Mouse (Mus musculus) neural tube, embryonic 15.5 days (tissue): ENCODE measurements around the gene Sh3bgr. TPM values are rescaled to one million over a fixed set of nuclear protein-coding genes. Genes with fewer than 3 reads are reported as not detected.

Experiments used
- ATAC-seq: fragments of 200-750 bp; cut with Nextera tagmentation; 2 replicates; pipeline ENCODE4 v1.8.0; 2017; ENCODE audit warnings: mild to moderate bottlenecking, moderate TSS enrichment, moderate library complexity; ENCODE audit not compliant: low FRiP score
- H3K27ac ChIP-seq: fragments of 300-500 bp; sonication (generic); replicated peaks from 2 replicates; pipeline ENCODE4 v1.5.1; 2015; ENCODE audit warnings: mild to moderate bottlenecking, inconsistent platforms
- H3K27me3 ChIP-seq: fragments of 300-500 bp; sonication (generic); replicated peaks from 2 replicates; pipeline ENCODE4 v1.6.1; 2015; ENCODE audit warnings: inconsistent platforms
- H3K36me3 ChIP-seq: fragments of 300-500 bp; sonication (generic); 2 replicates; pipeline ENCODE4 v1.6.1; 2015; ENCODE audit warnings: inconsistent platforms
- H3K4me1 ChIP-seq: fragments of 300-500 bp; sonication (generic); 2 replicates; pipeline ENCODE4 v1.6.1; 2015; ENCODE audit warnings: inconsistent platforms
- H3K4me2 ChIP-seq: fragments of 300-500 bp; sonication (generic); 2 replicates; pipeline ENCODE4 v1.6.1; 2015; ENCODE audit warnings: inconsistent platforms, mild to moderate bottlenecking, moderate library complexity
- H3K4me3 ChIP-seq: fragments of 300-500 bp; sonication (generic); replicated peaks from 2 replicates; pipeline ENCODE4 v1.5.1; 2015; ENCODE audit warnings: mild to moderate bottlenecking, inconsistent platforms
- H3K9ac ChIP-seq: fragments of 300-500 bp; sonication (generic); replicated peaks from 2 replicates; pipeline ENCODE4 v1.6.1; 2015; ENCODE audit warnings: mild to moderate bottlenecking, inconsistent platforms
- H3K9me3 ChIP-seq: fragments of 300-500 bp; sonication (generic); replicated peaks from 2 replicates; pipeline ENCODE4 v1.6.1; 2016; ENCODE audit warnings: inconsistent platforms
- WGBS: fragments of 180-500 bp; shearing (Covaris S2); methylation state at CpG from one replicate; pipeline ENCODE4 v1.1.7; 2015; ENCODE audit warnings: mixed read lengths; 5-methylcytosine and 5-hydroxymethylcytosine counted together
- polyA plus RNA-seq: library from polyadenylated mRNA; unstranded; fragments of >200 nt; fragmentation: Nextera tagmentation; extraction: Ambion mirVana; gene quantifications from 2 replicates; pipeline ENCODE4 v1.2.1, GENCODE M21; 2015

Gene Sh3bgr
- polyA plus RNA-seq, 1 experiment from 2014 or later: 6.7 TPM

- no peaks in the 10 kb centered on the region for H3K36me3 ChIP-seq
- no peaks in the 10 kb centered on the region for H3K27me3 ChIP-seq
- H3K4me3 ChIP-seq: no peak overlapping the region
- WGBS: 79% methylated on average over 7 of the region's 7 CpGs
- no peaks in the 10 kb centered on the region for H3K4me1 ChIP-seq
- H3K9ac ChIP-seq: no peak overlapping the region
- no peaks in the 10 kb centered on the region for H3K9me3 ChIP-seq
- H3K27ac ChIP-seq: no peak overlapping the region
- H3K4me2 ChIP-seq: no peak overlapping the region
- ATAC-seq: no peak
These were observed 49.4 kb downstream of the Sh3bgr start for GRCm38 (mm10) chr16:96249635-96250034.

GRCm38 (mm10) chr16:96252146-96252545, 51.9 kb downstream of the Sh3bgr start:
- no peak overlapping the region for H3K9ac ChIP-seq

GRCm38 (mm10) chr16:96258429-96258828, 58.2 kb downstream of the Sh3bgr start:
- no peak overlapping the region for H3K4me2 ChIP-seq
- H3K27me3 ChIP-seq: no peaks in the 10 kb centered on the region
- no peaks in the 10 kb centered on the region for H3K9me3 ChIP-seq
- H3K27ac ChIP-seq: no peak overlapping the region
- no peaks in the 10 kb centered on the region for H3K4me1 ChIP-seq
- H3K9ac ChIP-seq: no peak overlapping the region
- 88% methylated on average over 8 of the region's 8 CpGs for WGBS
- H3K36me3 ChIP-seq: no peaks in the 10 kb centered on the region
- ATAC-seq: no peak
- no peak overlapping the region for H3K4me3 ChIP-seq

More at GRCm38 (mm10) chr16:96252146-96252545, 51.9 kb downstream of the Sh3bgr start:
- H3K27ac ChIP-seq: no peak overlapping the region
- H3K4me2 ChIP-seq: no peak overlapping the region
- no peaks in the 10 kb centered on the region for H3K4me1 ChIP-seq
- ATAC-seq: no peak
- H3K27me3 ChIP-seq: no peaks in the 10 kb centered on the region
- H3K4me3 ChIP-seq: no peak overlapping the region
- H3K9me3 ChIP-seq: no peaks in the 10 kb centered on the region
- no peaks in the 10 kb centered on the region for H3K36me3 ChIP-seq
- WGBS: 100% methylated on average over 1 of the region's 1 CpGs

GRCm38 (mm10) chr16:96271736-96272135, 71.5 kb downstream of the Sh3bgr start:
- WGBS: 88% methylated on average over 2 of the region's 2 CpGs
- Histone ChIP-seq H3K9ac (no peak overlapping the region), H3K4me1 (0 out of 2 replicates have a peak, but pooled peaks cover 2% of the 10 kb centered on the region), H3K4me2 (no peak overlapping the region), H3K36me3 (no peaks in the 10 kb centered on the region), H3K27ac (no peak overlapping the region), H3K9me3 (no peaks in the 10 kb centered on the region), H3K27me3 (no peaks in the 10 kb centered on the region), H3K4me3 (no peak overlapping the region)
- no peak for ATAC-seq

- Histone ChIP-seq H3K9ac (no peak overlapping the region), H3K27ac (no peak overlapping the region), H3K27me3 (no peaks in the 10 kb centered on the region), H3K4me1 (0 out of 2 replicates have a peak, but pooled peaks cover 2% of the 10 kb centered on the region), H3K36me3 (no peaks in the 10 kb centered on the region), H3K9me3 (no peaks in the 10 kb centered on the region), H3K4me3 (no peak overlapping the region), H3K4me2 (no peak overlapping the region)
- no peak for ATAC-seq
- WGBS: 58% methylated on average over 14 of the region's 14 CpGs
These were observed 72.8 kb downstream of the Sh3bgr start for GRCm38 (mm10) chr16:96272929-96273619.

GRCm38 (mm10) chr16:96276596-96276995, 76.3 kb downstream of the Sh3bgr start:
- Histone ChIP-seq H3K9ac (no peak overlapping the region), H3K27ac (no peak overlapping the region), H3K4me3 (no peak overlapping the region), H3K36me3 (no peaks in the 10 kb centered on the region), H3K9me3 (no peaks in the 10 kb centered on the region), H3K27me3 (no peaks in the 10 kb centered on the region), H3K4me2 (no peak overlapping the region), H3K4me1 (peaks cover 33% of the 10 kb centered on the region)
- WGBS: 80% methylated on average over 3 of the region's 3 CpGs
- ATAC-seq: no peak

Other genes with a start within 250 kb of the Sh3bgr start
- 72.0 and 74.6 TPM in 2 replicates for gene Psmg1, start 209.5 kb upstream of the Sh3bgr start, polyA plus RNA-seq
- 199 and 230 TPM in 2 replicates for gene Brwd1, start 117.9 kb upstream of the Sh3bgr start, polyA plus RNA-seq
- 273 and 319 TPM in 2 replicates for gene Hmgn1, start 72.7 kb upstream of the Sh3bgr start, polyA plus RNA-seq
- 169 and 199 TPM in 2 replicates for gene Wrb, start 55.0 kb upstream of the Sh3bgr start, polyA plus RNA-seq
- 1.7 and 1.9 TPM in 2 replicates for gene Lca5l, start 8.2 kb upstream of the Sh3bgr start, polyA plus RNA-seq
- 6.2 and 6.6 TPM in 2 replicates for gene B3galt5, start 35.4 kb downstream of the Sh3bgr start, polyA plus RNA-seq
- 0.10 and 0.42 TPM in 2 replicates for gene Itgb2l, start 243.2 kb downstream of the Sh3bgr start, polyA plus RNA-seq